Mouse (Mus musculus) adrenal gland, postnatal 14 days (tissue): ENCODE data around the gene Sh3tc1. TPM values are rescaled to one million over a fixed set of nuclear protein-coding genes. Genes with fewer than 3 reads are reported as not detected.

Experiments
- total RNA-seq: library from RNA; stranded (reverse); gene quantifications from 2 replicates; pipeline ENCODE4 v1.2.3, GENCODE M21; 2021

Sh3tc1 gene
- total RNA-seq, 1 experiment from 2014 or later: 14.9 TPM

Other genes with a start within 250 kb of the Sh3tc1 start
- 4.6 and 5.3 TPM in 2 replicates for gene Cpz, start 214.3 kb downstream of the Sh3tc1 start, total RNA-seq
- 6.5 and 7.0 TPM in 2 replicates for gene Trmt44, start 164.9 kb downstream of the Sh3tc1 start, total RNA-seq
- gene Acox3, start 156.9 kb downstream of the Sh3tc1 start, total RNA-seq: 43.9 and 53.2 TPM in 2 replicates
- gene Htra3, start 60.2 kb downstream of the Sh3tc1 start, total RNA-seq: 49.7 TPM in 2 replicates
- 3.0 and 4.0 TPM in 2 replicates for gene Ablim2, start 17.9 kb upstream of the Sh3tc1 start, total RNA-seq
- gene Afap1, start 153.3 kb upstream of the Sh3tc1 start, total RNA-seq: 20.8 and 24.9 TPM in 2 replicates